ENCODE assay signal across 18 mouse cellular contexts in the genomic region with DNA sequence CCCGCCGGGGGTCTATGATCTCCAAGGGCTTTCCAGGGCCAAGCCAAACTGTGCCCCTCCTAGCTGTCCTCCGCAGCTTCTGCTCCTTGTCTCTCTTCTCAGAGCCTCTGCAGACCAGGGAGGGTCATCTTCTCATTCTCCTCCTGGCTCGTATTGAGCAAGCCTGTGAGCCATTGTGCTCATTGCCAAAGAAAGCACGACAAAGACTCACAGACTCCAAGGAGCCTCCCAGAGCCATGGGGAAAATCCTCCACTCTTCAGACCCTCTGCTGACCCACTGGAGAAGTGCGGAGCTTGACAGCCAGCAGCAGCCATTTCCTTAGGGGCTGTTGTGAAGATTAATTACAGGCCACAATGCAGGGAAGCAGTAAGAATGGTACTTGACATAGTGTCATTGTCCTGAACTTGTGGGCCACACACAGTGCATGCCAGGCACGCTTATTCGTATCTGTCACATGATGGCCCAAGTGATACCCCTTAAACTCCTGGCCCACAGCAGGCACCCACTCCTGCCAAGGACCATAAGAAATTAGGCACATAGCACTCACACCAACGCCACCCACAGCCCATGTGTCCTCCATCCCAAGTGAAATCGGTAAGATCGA. TPM values are rescaled to one million over a fixed set of nuclear protein-coding genes. Genes with fewer than 3 reads are reported as not detected.
DNase-seq lines count a peak whose midpoint lies in the region; ATAC-seq and TF ChIP-seq lines count a peak whose summit lies in the region.
"Had no signal": no experiment of that assay in that cellular context is flagged by ENCODE, and none has a peak within 500 bp of the region (broad histone marks: within the 10 kb centered on the region; RNA-seq: fewer than 3 reads in every experiment).

No protein-coding gene starts in this region.

- TF ChIP-seq POLR2A in kidney, adult 2 months (IDR thresholded peaks at IDR 0.05; ENCODE audit: low read depth, low read length), result no peak

- peaks cover 38% of the 10 kb centered on the region for H3K4me1 ChIP-seq in kidney, embryonic 15.5 days
- no peaks in the 10 kb centered on the region for H3K4me1 ChIP-seq in kidney, adult 2 months (ENCODE audit: control insufficient read depth, insufficient read depth, low read length)
- peaks cover 20% of the 10 kb centered on the region for H3K4me1 ChIP-seq in midbrain, embryonic 11.5 days (ENCODE audit: control insufficient read depth, insufficient read depth, low read length)
- H3K4me1 ChIP-seq in midbrain, embryonic 15.5 days, result peaks cover 31% of the 10 kb centered on the region

- WGBS in kidney, embryonic 15.5 days, result 65% methylated on average over 11 of the region's 11 CpGs
- 75% methylated on average over 11 of the region's 11 CpGs for WGBS in kidney, adult 2 months
- 80% methylated on average over 11 of the region's 11 CpGs for WGBS in midbrain, embryonic 11.5 days
- WGBS in midbrain, embryonic 15.5 days, result 72% methylated on average over 11 of the region's 11 CpGs

- no peak overlapping the region for H3K4me3 ChIP-seq in kidney, embryonic 15.5 days (replicated peaks)
- no peak overlapping the region for H3K4me3 ChIP-seq in kidney, adult 2 months (ENCODE audit: insufficient read depth, low read depth, low read length)
- H3K4me3 ChIP-seq in midbrain, embryonic 11.5 days (ENCODE audit: low read depth, low read length), result no peak overlapping the region
- no peak overlapping the region for H3K4me3 ChIP-seq in midbrain, embryonic 15.5 days
- H3K4me3 ChIP-seq: forebrain, embryonic 15.5 days; heart, embryonic 12.5 days; hindbrain, embryonic 10.5 days had no signal

- no peak for ATAC-seq in kidney, embryonic 15.5 days (replicated peaks; ENCODE audit: low FRiP score)
- no peak for ATAC-seq in midbrain, embryonic 11.5 days (ENCODE audit: low FRiP score)
- ATAC-seq in midbrain, embryonic 15.5 days (replicated peaks), result no peak
- ATAC-seq: activated CD4-positive, CD25-positive, alpha-beta regulatory T cell, adult 4 months; forebrain, embryonic 15.5 days; Patski had no signal

- no peak overlapping the region for H3K4me2 ChIP-seq in kidney, embryonic 15.5 days
- no peak overlapping the region for H3K4me2 ChIP-seq in midbrain, embryonic 11.5 days
- H3K4me2 ChIP-seq in midbrain, embryonic 15.5 days, result no peak overlapping the region
- H3K4me2 ChIP-seq: forebrain, embryonic 15.5 days; heart, embryonic 12.5 days; hindbrain, embryonic 14.5 days had no signal

- H3K27me3 ChIP-seq in kidney, embryonic 15.5 days, result no peaks in the 10 kb centered on the region
- H3K27me3 ChIP-seq in kidney, adult 2 months (replicated peaks; ENCODE audit: control insufficient read depth, insufficient read depth, low read length), result no peaks in the 10 kb centered on the region
- no peaks in the 10 kb centered on the region for H3K27me3 ChIP-seq in midbrain, embryonic 11.5 days (ENCODE audit: control insufficient read depth, insufficient read depth, low read length)
- H3K27me3 ChIP-seq in midbrain, embryonic 15.5 days (replicated peaks), result no peaks in the 10 kb centered on the region
- H3K27me3 ChIP-seq: forebrain, embryonic 15.5 days; heart, embryonic 12.5 days; Patski had no signal

- H3K27ac ChIP-seq in kidney, embryonic 15.5 days, result peak overlapping the region; percentile 48; the same call in 1 of the 2 replicates
- no peak overlapping the region for H3K27ac ChIP-seq in kidney, adult 2 months (ENCODE audit: insufficient read depth, low read depth, low read length)
- H3K27ac ChIP-seq in midbrain, embryonic 11.5 days (ENCODE audit: low read depth, low read length), result no peak overlapping the region
- no peak overlapping the region for H3K27ac ChIP-seq in midbrain, embryonic 15.5 days
- H3K27ac ChIP-seq: forebrain, embryonic 15.5 days; hindbrain, embryonic 14.5 days had no signal

- H3K9me3 ChIP-seq in kidney, embryonic 15.5 days (replicated peaks), result no peaks in the 10 kb centered on the region
- H3K9me3 ChIP-seq in midbrain, embryonic 11.5 days (ENCODE audit: control insufficient read depth, low read length), result no peaks in the 10 kb centered on the region
- H3K9me3 ChIP-seq in midbrain, embryonic 15.5 days, result no peaks in the 10 kb centered on the region
- H3K9me3 ChIP-seq: forebrain, embryonic 15.5 days; heart, embryonic 12.5 days; hindbrain, embryonic 10.5 days had no signal

- H3K36me3 ChIP-seq in kidney, embryonic 15.5 days, result no peaks in the 10 kb centered on the region
- H3K36me3 ChIP-seq in kidney, adult 2 months (ENCODE audit: control insufficient read depth, insufficient read depth, low read length), result no peaks in the 10 kb centered on the region
- H3K36me3 ChIP-seq in midbrain, embryonic 11.5 days (ENCODE audit: control insufficient read depth, insufficient read depth, low read length), result no peaks in the 10 kb centered on the region
- no peaks in the 10 kb centered on the region for H3K36me3 ChIP-seq in midbrain, embryonic 15.5 days (replicated peaks)
- H3K36me3 ChIP-seq: forebrain, embryonic 15.5 days; heart, embryonic 12.5 days; hindbrain, embryonic 10.5 days had no signal

- peak; percentile 63 for DNase-seq in adrenal gland, adult 2 months
- no peak for DNase-seq in adrenal gland, adult 18-20 months (ENCODE audit: low spot score in 2 of 2)
- DNase-seq in kidney, adult 2 months, result no peak
- peak; percentile 68 for DNase-seq in midbrain, embryonic 11.5 days (ENCODE audit: low spot score, missing footprints)
- no peak for DNase-seq in thymus, postnatal 10 days (ENCODE audit: low spot score in 2 of 2)
- DNase-seq: adrenal gland, postnatal 10 days; cerebellum, adult 11 months; cerebellum, adult 8-10 months; cerebellum, postnatal 14 days; gastrocnemius, postnatal 10 days had no signal

- no peak for TF ChIP-seq CTCF in kidney, adult 2 months (conservative IDR thresholded peaks at IDR 0.05; ENCODE audit: insufficient read depth, insufficient read length, low read depth, low read length)

- H3K9ac ChIP-seq in kidney, embryonic 15.5 days, result no peak overlapping the region
- H3K9ac ChIP-seq in midbrain, embryonic 11.5 days (ENCODE audit: low read length), result no peak overlapping the region
- no peak overlapping the region for H3K9ac ChIP-seq in midbrain, embryonic 15.5 days
- H3K9ac ChIP-seq: forebrain, embryonic 15.5 days; heart, embryonic 12.5 days; hindbrain, embryonic 14.5 days had no signal

RNA-seq across cellular contexts. Expression of a gene that starts 35.9 kb away (rescaled TPM):
- 100 to 1,000 TPM in 1 of 2 experiments, 10 to 100 TPM in 1; 83.4 to 367 TPM for total RNA-seq in adrenal gland, adult 2 months (2021)
- polyA plus RNA-seq in adrenal gland, adult 2 months (2012; rRNA removed), result 266 and 407 TPM in 2 replicates
- total RNA-seq in adrenal gland, adult 18-20 months (2021), result 100 to 1,000 TPM; 123 to 353 TPM
- polyA plus RNA-seq in kidney, embryonic 15.5 days (2015; fragmentation: Nextera tagmentation; extraction: Ambion mirVana), result 47.5 and 50.6 TPM in 2 replicates
- 80.6 and 96.2 TPM in 2 replicates for polyA plus RNA-seq in kidney, adult 2 months (2012; rRNA removed)
- 17.6 and 20.1 TPM in 2 replicates for polyA plus RNA-seq in midbrain, embryonic 11.5 days (2014; fragmentation: Nextera tagmentation; extraction: Ambion mirVana)
- polyA plus RNA-seq in midbrain, embryonic 15.5 days (2015; fragmentation: Nextera tagmentation; extraction: Ambion mirVana), result 14.7 and 19.6 TPM in 2 replicates

RNA-seq across cellular contexts. Expression of a gene that starts 42.0 kb away (rescaled TPM):
- total RNA-seq in adrenal gland, adult 2 months (2021), result 1,000 to 10,000 TPM in 1 of 2 experiments, 100 to 1,000 TPM in 1; 736 to 1,496 TPM
- polyA plus RNA-seq in adrenal gland, adult 2 months (2012; rRNA removed), result 1,206 and 1,589 TPM in 2 replicates
- total RNA-seq in adrenal gland, adult 18-20 months (2021), result 1,000 to 10,000 TPM; 1,314 to 2,885 TPM
- polyA plus RNA-seq in kidney, embryonic 15.5 days (2015; fragmentation: Nextera tagmentation; extraction: Ambion mirVana), result 275 and 297 TPM in 2 replicates
- 393 and 447 TPM in 2 replicates for polyA plus RNA-seq in kidney, adult 2 months (2012; rRNA removed)
- 135 and 154 TPM in 2 replicates for polyA plus RNA-seq in midbrain, embryonic 11.5 days (2014; fragmentation: Nextera tagmentation; extraction: Ambion mirVana)
- polyA plus RNA-seq in midbrain, embryonic 15.5 days (2015; fragmentation: Nextera tagmentation; extraction: Ambion mirVana), result 262 and 279 TPM in 2 replicates

Comparison
In these comparisons a context has a peak if more than half of its experiments do, and no peak if none do; other contexts are left out.
1. DNase-seq: peak in adrenal gland, adult 2 months (single experiment) and midbrain, embryonic 11.5 days (single experiment); none in adrenal gland, adult 18-20 months (0 of 2), kidney, adult 2 months (single experiment) and thymus, postnatal 10 days (0 of 2).